Mouse (Mus musculus): ENCODE measurements around the gene Fam234b. TPM values are rescaled to one million over a fixed set of nuclear protein-coding genes. Genes with fewer than 3 reads are reported as not detected.
A peak's percentile ranks its signal among the peaks of the same experiment; 100 is the strongest.

Gene Fam234b
- polyA plus RNA-seq, 1 experiment from 2014 or later: 122 TPM

GRCm38 (mm10) chr6:135238211-135238610 is 40.4 kb downstream of the Fam234b start:
- H3K4me3 ChIP-seq (replicated peaks; ENCODE audit: low read depth, low read length): no peak overlapping the region
- H3K9ac ChIP-seq (replicated peaks; ENCODE audit: low read length): no peak overlapping the region
- no peaks in the 10 kb centered on the region for H3K9me3 ChIP-seq (ENCODE audit: control insufficient read depth, low read length)
- DNase-seq: no peak
- H3K36me3 ChIP-seq (ENCODE audit: control insufficient read depth, insufficient read depth, low read length): peaks cover 26% of the 10 kb centered on the region
- H3K27ac ChIP-seq (replicated peaks; ENCODE audit: low read depth, low read length): no peak overlapping the region
- WGBS: 60% methylated on average over 4 of the region's 4 CpGs
- no peaks in the 10 kb centered on the region for H3K4me1 ChIP-seq (ENCODE audit: control insufficient read depth, insufficient read depth, low read length)
- no peaks in the 10 kb centered on the region for H3K27me3 ChIP-seq (ENCODE audit: control insufficient read depth, insufficient read depth, low read length)
- ATAC-seq (ENCODE audit: low FRiP score, low TSS enrichment): no peak
- H3K4me2 ChIP-seq (ENCODE audit: low read length): no peak overlapping the region

DNA sequence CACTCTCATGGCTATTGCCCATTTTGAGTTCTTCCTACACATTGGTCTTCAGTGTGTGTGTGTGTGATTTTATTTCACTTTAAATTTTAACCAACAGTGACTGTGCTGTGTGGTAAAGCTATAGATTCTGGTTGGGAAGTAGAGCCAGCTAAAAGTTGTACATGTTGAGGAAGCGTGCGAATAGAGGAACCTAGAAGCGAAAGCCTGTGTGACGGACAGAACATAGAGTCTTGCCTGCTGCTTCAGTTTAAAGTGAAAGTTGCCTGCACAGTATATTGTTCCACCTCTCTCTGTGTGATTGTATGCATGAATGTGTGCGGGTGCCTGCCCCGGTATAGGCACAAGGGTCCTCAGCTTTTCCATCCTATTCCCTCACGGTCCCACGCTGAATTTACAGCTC is 42.6 kb downstream of the Fam234b start:
- 98% methylated on average over 8 of the region's 8 CpGs for WGBS
- H3K36me3 ChIP-seq (ENCODE audit: control insufficient read depth, insufficient read depth, low read length): peaks cover 10% of the 10 kb centered on the region
- no peak overlapping the region for H3K27ac ChIP-seq (replicated peaks; ENCODE audit: low read depth, low read length)
- no peaks in the 10 kb centered on the region for H3K27me3 ChIP-seq (ENCODE audit: control insufficient read depth, insufficient read depth, low read length)
- DNase-seq (no peak), ATAC-seq (ENCODE audit: low FRiP score, low TSS enrichment) (no peak)
- H3K4me3 ChIP-seq (replicated peaks; ENCODE audit: low read depth, low read length): no peak overlapping the region
- peaks cover 2% of the 10 kb centered on the region; the same call in 1 of the 2 replicates for H3K4me1 ChIP-seq (ENCODE audit: control insufficient read depth, insufficient read depth, low read length)
- no peak overlapping the region for H3K4me2 ChIP-seq (ENCODE audit: low read length)
- no peak overlapping the region for H3K9ac ChIP-seq (replicated peaks; ENCODE audit: low read length)
- H3K9me3 ChIP-seq (ENCODE audit: control insufficient read depth, low read length): no peaks in the 10 kb centered on the region

DNA sequence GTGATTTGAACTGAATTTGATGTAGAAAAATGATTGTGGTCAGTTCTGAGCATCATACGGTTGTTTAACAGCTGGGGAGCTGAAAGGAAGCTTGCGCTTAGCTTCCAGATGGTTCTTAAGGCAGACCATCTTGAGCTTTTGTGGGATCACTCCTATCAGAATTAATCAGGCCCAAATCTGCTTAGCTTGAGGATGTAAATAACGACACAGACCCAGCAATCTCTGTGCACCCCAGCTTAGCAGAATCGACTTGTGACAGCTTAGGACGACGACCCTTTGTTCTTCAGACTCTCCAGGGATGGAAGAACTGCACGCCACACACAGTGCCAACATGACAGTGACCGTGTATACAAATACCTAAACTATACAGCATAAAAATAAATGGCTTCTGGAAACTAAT is 47.8 kb downstream of the Fam234b start:
- 32% methylated on average over 8 of the region's 8 CpGs for WGBS
- peak; percentile 37 for DNase-seq

DNA sequence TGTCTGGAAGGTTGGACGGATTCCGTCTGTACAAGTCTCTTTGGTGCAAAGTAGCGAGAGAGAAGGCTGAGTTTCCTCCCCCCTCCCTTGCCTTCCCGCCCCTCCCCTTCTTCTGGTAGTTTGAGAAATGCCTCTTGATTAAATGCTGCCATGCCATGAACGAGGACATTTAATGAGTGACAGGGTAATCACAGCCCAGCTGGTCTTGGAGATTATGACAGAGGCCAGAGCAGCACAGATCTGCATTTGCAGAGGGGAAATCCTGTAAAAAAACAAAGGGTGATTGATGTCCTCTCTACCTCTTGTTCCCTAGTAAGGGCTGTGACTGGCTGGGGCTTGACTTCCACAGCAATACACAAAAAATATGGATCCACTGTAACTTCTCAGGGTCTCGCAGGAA is 50.1 kb downstream of the Fam234b start:
- no peak overlapping the region for H3K4me2 ChIP-seq (ENCODE audit: low read length)
- H3K9ac ChIP-seq (replicated peaks; ENCODE audit: low read length): no peak overlapping the region
- no peak overlapping the region for H3K27ac ChIP-seq (replicated peaks; ENCODE audit: low read depth, low read length)
- no peaks in the 10 kb centered on the region for H3K9me3 ChIP-seq (ENCODE audit: control insufficient read depth, low read length)
- 67% methylated on average over 6 of the region's 6 CpGs for WGBS
- no peaks in the 10 kb centered on the region for H3K36me3 ChIP-seq (ENCODE audit: control insufficient read depth, insufficient read depth, low read length)
- H3K4me3 ChIP-seq (replicated peaks; ENCODE audit: low read depth, low read length): no peak overlapping the region
- ATAC-seq (ENCODE audit: low FRiP score, low TSS enrichment) (no peak), DNase-seq (no peak)
- H3K27me3 ChIP-seq (ENCODE audit: control insufficient read depth, insufficient read depth, low read length): no peaks in the 10 kb centered on the region
- peaks cover 16% of the 10 kb centered on the region for H3K4me1 ChIP-seq (ENCODE audit: control insufficient read depth, insufficient read depth, low read length)

More for the DNA sequence above, 47.8 kb downstream of the Fam234b start:
- H3K4me1 ChIP-seq (ENCODE audit: control insufficient read depth, insufficient read depth, low read length): peaks cover 4% of the 10 kb centered on the region; the same call in 1 of the 2 replicates
- H3K27ac ChIP-seq (replicated peaks; ENCODE audit: low read depth, low read length): no peak overlapping the region
- H3K4me3 ChIP-seq (replicated peaks; ENCODE audit: low read depth, low read length): no peak overlapping the region
- H3K9ac ChIP-seq (replicated peaks; ENCODE audit: low read length): no peak overlapping the region
- H3K27me3 ChIP-seq (ENCODE audit: control insufficient read depth, insufficient read depth, low read length): no peaks in the 10 kb centered on the region
- H3K36me3 ChIP-seq (ENCODE audit: control insufficient read depth, insufficient read depth, low read length): no peaks in the 10 kb centered on the region
- H3K9me3 ChIP-seq (ENCODE audit: control insufficient read depth, low read length): no peaks in the 10 kb centered on the region
- H3K4me2 ChIP-seq (ENCODE audit: low read length): no peak overlapping the region
- no peak for ATAC-seq (ENCODE audit: low FRiP score, low TSS enrichment)

- peaks cover 16% of the 10 kb centered on the region for H3K4me1 ChIP-seq (ENCODE audit: control insufficient read depth, insufficient read depth, low read length)
- WGBS: 63% methylated on average over 19 of the region's 19 CpGs
- no peaks in the 10 kb centered on the region for H3K36me3 ChIP-seq (ENCODE audit: control insufficient read depth, insufficient read depth, low read length)
- DNase-seq: peak; percentile 83
- H3K27ac ChIP-seq (replicated peaks; ENCODE audit: low read depth, low read length): no peak overlapping the region
- H3K9me3 ChIP-seq (ENCODE audit: control insufficient read depth, low read length): no peaks in the 10 kb centered on the region
- ATAC-seq (ENCODE audit: low FRiP score, low TSS enrichment): peak; percentile 29; the same call in 1 of the 2 replicates
- no peak overlapping the region for H3K4me3 ChIP-seq (replicated peaks; ENCODE audit: low read depth, low read length)
- no peak overlapping the region for H3K9ac ChIP-seq (replicated peaks; ENCODE audit: low read length)
- no peak overlapping the region for H3K4me2 ChIP-seq (ENCODE audit: low read length)
- H3K27me3 ChIP-seq (ENCODE audit: control insufficient read depth, insufficient read depth, low read length): no peaks in the 10 kb centered on the region
Observed at GRCm38 (mm10) chr6:135249846-135250531, 52.2 kb downstream of the Fam234b start.

DNA sequence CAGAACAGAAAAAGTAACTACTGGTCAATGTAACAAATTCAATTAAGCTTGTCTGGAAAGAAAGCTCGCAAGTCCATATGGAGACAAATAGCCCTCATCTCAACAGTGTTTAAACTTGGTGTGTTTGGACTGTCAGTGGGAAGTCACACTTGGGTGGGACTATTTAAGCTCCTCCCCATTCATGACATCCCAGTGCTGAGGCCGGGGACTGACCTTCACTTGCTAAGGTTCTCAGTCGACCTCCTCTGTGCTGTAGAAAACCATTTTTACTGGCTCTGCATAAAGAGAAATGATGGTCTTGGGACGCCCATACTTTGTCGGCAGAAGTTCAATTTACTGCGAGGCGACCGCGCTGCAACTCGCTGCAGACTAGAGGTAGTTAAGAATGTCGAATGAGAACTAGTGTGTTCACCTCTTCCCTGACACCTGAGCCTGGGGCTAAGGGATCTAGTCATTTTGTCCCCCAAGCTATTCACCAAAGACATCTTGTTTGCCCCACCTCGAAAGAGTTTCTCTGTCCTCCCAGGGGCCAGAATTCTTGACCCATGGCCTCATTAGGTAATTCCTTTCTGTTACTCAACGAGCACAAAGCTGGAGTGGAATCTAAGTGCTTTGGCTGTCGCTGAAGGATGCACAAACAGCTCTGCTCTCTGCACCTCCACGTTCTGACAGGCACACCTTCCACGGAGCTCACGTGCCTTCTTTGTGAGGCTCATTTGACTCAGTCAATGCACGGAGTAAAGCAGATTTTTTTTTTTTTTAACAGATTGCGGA is 53.3 kb downstream of the Fam234b start:
- Histone ChIP-seq H3K4me1 (ENCODE audit: control insufficient read depth, insufficient read depth, low read length) (peaks cover 12% of the 10 kb centered on the region), H3K27me3 (ENCODE audit: control insufficient read depth, insufficient read depth, low read length) (no peaks in the 10 kb centered on the region), H3K9me3 (ENCODE audit: control insufficient read depth, low read length) (peaks cover 5% of the 10 kb centered on the region; the same call in 1 of the 2 replicates), H3K27ac (replicated peaks; ENCODE audit: low read depth, low read length) (no peak overlapping the region), H3K36me3 (ENCODE audit: control insufficient read depth, insufficient read depth, low read length) (no peaks in the 10 kb centered on the region), H3K4me3 (replicated peaks; ENCODE audit: low read depth, low read length) (no peak overlapping the region), H3K9ac (replicated peaks; ENCODE audit: low read length) (no peak overlapping the region), H3K4me2 (ENCODE audit: low read length) (no peak overlapping the region)
- DNase-seq (no peak), ATAC-seq (ENCODE audit: low FRiP score, low TSS enrichment) (no peak)
- 72% methylated on average over 19 of the region's 19 CpGs for WGBS

DNA sequence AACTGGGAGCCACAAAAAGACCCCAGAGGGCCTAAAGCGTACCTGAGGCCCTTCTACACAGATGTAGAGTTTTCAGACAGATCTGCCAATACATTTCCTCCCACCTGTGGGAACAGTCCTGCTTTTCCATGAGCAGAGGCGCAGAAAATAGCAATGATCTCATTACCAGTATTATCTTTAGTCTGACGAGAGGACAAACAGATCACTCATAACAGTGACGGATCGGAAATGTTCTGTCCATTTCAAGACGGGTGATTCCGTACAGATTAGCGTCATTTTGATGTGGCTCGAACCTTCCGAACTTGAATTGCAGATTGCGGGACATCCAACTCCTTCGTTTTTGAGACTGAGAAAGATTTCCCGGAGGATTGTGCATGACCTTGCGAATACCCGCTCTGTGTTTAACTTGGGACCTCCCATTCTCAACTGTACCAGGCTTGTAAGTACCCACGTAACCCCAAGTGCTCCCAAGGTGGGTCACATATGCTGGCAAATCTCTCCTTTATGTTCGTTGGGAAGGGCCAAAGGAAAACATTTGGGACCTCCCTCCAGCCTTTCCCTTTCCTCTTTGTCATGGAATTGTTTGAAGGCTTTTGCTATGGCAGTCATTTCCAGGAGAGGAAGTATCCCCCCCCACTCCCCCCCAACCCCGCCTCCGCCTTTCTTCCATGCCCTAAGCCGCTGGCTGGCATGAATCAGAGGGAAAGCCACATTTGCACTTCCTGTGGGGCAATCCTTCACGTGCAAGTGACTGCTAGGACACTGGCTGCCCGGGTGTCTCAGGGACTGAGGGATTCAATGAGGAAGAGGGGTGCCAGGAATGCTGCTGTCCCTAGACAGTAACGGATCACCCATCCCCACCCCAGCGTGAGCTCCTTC is 54.3 kb downstream of the Fam234b start:
- H3K4me2 ChIP-seq (ENCODE audit: low read length): peak overlapping the region; percentile 51
- peaks cover 5% of the 10 kb centered on the region; the same call in 1 of the 2 replicates for H3K9me3 ChIP-seq (ENCODE audit: control insufficient read depth, low read length)
- peak overlapping the region; percentile 15 for H3K4me3 ChIP-seq (replicated peaks; ENCODE audit: low read depth, low read length)
- WGBS: 38% methylated on average over 24 of the region's 24 CpGs
- no peaks in the 10 kb centered on the region for H3K27me3 ChIP-seq (ENCODE audit: control insufficient read depth, insufficient read depth, low read length)
- H3K27ac ChIP-seq (replicated peaks; ENCODE audit: low read depth, low read length): peak overlapping the region; percentile 57
- peak; percentile 62 for ATAC-seq (ENCODE audit: low FRiP score, low TSS enrichment)
- no peaks in the 10 kb centered on the region for H3K36me3 ChIP-seq (ENCODE audit: control insufficient read depth, insufficient read depth, low read length)
- peaks cover 12% of the 10 kb centered on the region for H3K4me1 ChIP-seq (ENCODE audit: control insufficient read depth, insufficient read depth, low read length)
- no peak overlapping the region for H3K9ac ChIP-seq (replicated peaks; ENCODE audit: low read length)
- DNase-seq: peak; percentile 64

GRCm38 (mm10) chr6:135252728-135253077 is 54.9 kb downstream of the Fam234b start:
- Histone ChIP-seq H3K36me3 (ENCODE audit: control insufficient read depth, insufficient read depth, low read length) (no peaks in the 10 kb centered on the region), H3K9me3 (ENCODE audit: control insufficient read depth, low read length) (peaks cover 5% of the 10 kb centered on the region; the same call in 1 of the 2 replicates), H3K4me1 (ENCODE audit: control insufficient read depth, insufficient read depth, low read length) (peaks cover 12% of the 10 kb centered on the region), H3K4me3 (replicated peaks; ENCODE audit: low read depth, low read length) (peak overlapping the region; percentile 15), H3K4me2 (ENCODE audit: low read length) (peak overlapping the region; percentile 51), H3K9ac (replicated peaks; ENCODE audit: low read length) (no peak overlapping the region), H3K27me3 (ENCODE audit: control insufficient read depth, insufficient read depth, low read length) (no peaks in the 10 kb centered on the region), H3K27ac (replicated peaks; ENCODE audit: low read depth, low read length) (peak overlapping the region; percentile 57)
- 6% methylated on average over 16 of the region's 16 CpGs for WGBS
- peak; percentile 87 for DNase-seq
- peak; percentile 89 for ATAC-seq (ENCODE audit: low FRiP score, low TSS enrichment)
